Mouse (Mus musculus): ENCODE data around the gene Fam114a1. TPM values are rescaled to one million over a fixed set of nuclear protein-coding genes. Genes with fewer than 3 reads are reported as not detected.

Gene Fam114a1
- polyA plus RNA-seq (2017; shearing (Covaris generic)): 1 to 10 TPM; 2.4 to 3.8 TPM

GRCm38 (mm10) chr5:64969861-64970771 is at the start of gene Fam114a1:
Gene Fam114a1 (plus strand): TSS chr5:64970071.

GRCm38 (mm10) chr5:64959843-64960230 is 10.0 kb upstream of the Fam114a1 start, which contains the start of gene Tlr6:
Gene Tlr6 (minus strand): TSS chr5:64960097.

Other genes with a start within 250 kb of the Fam114a1 start
- 100 to 1,000 TPM; 290 to 308 TPM for gene Klf3, start 166.7 kb upstream of the Fam114a1 start, polyA plus RNA-seq (2017; shearing (Covaris generic))
- 10 to 100 TPM; 83.2 to 89.9 TPM for gene Tlr1, start 36.5 kb upstream of the Fam114a1 start, polyA plus RNA-seq (2017; shearing (Covaris generic))
- 1 to 10 TPM; 2.8 to 5.6 TPM for gene Tlr6, start 10.0 kb upstream of the Fam114a1 start, polyA plus RNA-seq (2017; shearing (Covaris generic))
- gene Tmem156, start 122.1 kb downstream of the Fam114a1 start, polyA plus RNA-seq (2017; shearing (Covaris generic)): 10 to 100 TPM; 16.9 to 27.3 TPM
- gene Klhl5, start 137.5 kb downstream of the Fam114a1 start, polyA plus RNA-seq (2017; shearing (Covaris generic)): 10 to 100 TPM; 14.3 to 37.4 TPM
- 1 to 10 TPM; 3.2 to 4.4 TPM for gene Wdr19, start 229.6 kb downstream of the Fam114a1 start, polyA plus RNA-seq (2017; shearing (Covaris generic))

Data from inflammation-experienced regulatory T-cells (primary cell).